Mouse (Mus musculus) ES-Bruce4 (cell line): ENCODE results near the gene Taf3.

Source experiments
- CTCF ChIP-seq: IDR thresholded peaks from one replicate; pipeline ENCODE4 v1.8.1; 2011; ENCODE audit warnings: low read depth, low read length
- EP300 ChIP-seq: IDR thresholded peaks from 2 replicates; pipeline ENCODE4 v1.6.1; 2011; ENCODE audit warnings: low read depth, low read length; ENCODE audit not compliant: insufficient read depth
- POLR2A ChIP-seq: IDR thresholded peaks from one replicate; pipeline ENCODE4 v1.8.1; 2011; ENCODE audit warnings: low read length; ENCODE audit not compliant: insufficient read depth

- TF ChIP-seq POLR2A = no peak
- TF ChIP-seq CTCF = no peak
- TF ChIP-seq EP300 = no peak
Measured at GRCm38 (mm10) chr2:9874467-9875219, 173.8 kb downstream of the Taf3 start.
